Mouse (Mus musculus): Measurements from ENCODE around the gene Lrrk1.

Lrrk1 gene

DNA sequence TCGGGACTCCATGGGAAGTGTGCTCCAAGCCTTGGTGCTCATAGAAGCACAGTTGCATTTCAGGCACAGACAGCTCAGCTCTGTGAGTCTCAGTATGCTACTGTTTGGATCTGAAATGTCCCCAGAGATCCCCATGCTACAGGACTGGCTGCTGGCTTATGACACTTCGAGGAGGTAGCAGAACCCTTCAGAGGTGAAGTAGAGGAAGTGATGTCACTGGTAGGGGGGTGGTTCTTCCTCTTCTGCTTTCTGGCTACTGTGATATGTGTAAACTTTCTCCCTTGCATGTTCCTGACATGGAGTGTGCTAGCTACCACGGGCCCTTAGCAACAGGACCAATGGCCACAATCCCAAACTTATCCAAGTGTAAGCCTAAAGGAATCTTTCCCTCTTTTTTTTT lies 162.3 kb downstream of the Lrrk1 start:
- ATAC-seq (ENCODE audit: low TSS enrichment) = no peak

DNA sequence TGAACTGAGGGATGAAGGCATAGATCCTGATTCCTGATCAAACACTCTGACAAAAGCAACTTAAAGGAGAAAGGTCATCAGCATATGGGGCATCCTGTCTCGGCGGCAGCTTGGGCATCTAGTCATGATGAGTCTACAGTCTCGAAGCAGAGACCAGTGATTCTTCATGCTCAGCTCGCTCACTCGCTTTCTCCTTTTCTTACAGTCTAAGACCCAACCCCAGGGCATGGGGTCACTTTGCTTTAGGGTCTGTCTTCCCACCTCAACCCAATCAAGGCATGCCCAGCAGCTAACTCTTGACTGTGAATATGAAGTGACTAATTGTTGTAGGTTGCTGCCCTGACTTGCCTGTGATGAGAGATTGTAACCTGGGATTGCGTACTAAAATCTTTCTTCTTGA lies 163.6 kb downstream of the Lrrk1 start:
- ATAC-seq (ENCODE audit: low TSS enrichment) = no peak

DNA sequence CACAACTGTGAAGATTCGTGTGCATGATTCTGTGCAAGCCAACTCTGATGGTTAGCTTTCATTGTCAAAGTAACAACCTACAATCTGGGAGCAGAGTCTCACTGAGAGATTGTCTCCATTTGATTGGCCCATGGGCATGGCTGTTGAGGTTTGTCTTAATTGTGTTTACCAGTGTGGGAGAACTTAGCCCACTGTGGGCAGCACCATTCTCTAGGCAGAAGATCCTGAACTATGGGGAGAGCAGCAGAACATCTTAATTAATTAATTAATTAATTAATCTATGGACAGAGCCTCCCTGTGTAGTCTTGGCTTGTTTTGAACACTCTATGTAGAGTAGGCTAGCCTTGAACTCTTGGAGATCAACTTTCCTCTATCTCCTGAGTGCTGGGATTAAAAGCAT lies 164.4 kb downstream of the Lrrk1 start:
- ATAC-seq (ENCODE audit: low TSS enrichment) = no peak

DNA sequence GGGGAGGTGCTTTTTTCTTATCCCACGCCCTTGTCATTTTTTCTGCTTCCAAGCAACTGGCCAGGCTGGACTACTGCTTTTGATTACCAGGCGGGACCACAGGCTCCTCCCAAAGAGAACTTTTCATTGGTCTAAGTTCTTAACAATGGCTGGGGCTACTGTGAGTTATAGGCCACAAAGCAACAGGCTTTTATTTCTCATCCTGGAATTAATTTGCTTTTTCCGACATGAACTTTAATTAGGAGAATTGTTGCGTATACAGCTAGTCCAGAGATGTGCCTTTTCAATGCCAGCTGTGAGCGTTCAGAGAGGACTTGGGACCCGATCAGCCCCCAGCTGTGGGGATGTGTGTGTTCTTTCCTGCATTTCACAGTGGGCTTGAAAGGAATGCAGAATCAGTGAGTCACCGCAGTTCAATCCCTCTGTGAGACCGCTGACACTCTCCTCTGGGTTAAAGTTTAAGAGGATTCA lies 165.5 kb downstream of the Lrrk1 start:
- ATAC-seq (ENCODE audit: low TSS enrichment) = no peak

DNA sequence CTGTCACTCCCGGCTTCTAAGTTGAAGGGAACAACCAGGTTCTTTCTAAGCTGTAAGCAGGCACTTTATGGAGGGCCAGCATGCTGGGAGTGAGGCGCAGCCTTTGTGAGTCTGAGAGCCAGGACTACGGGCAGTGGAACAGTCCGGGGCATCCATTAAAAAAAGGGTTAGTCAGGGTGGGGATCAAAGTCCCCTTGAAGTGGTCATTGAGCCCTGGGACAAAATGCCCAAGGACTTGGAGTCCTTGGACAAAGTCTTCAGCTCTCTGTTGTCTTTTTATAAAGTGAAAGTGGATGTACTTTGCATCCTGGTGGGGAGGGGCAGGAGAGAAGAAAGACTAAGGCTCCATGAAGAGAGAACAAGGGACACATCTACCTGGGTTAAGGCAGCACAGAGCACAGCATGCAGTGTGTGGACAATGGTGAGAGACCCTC lies 168.3 kb downstream of the Lrrk1 start:
- ATAC-seq (ENCODE audit: low TSS enrichment) = no peak

DNA sequence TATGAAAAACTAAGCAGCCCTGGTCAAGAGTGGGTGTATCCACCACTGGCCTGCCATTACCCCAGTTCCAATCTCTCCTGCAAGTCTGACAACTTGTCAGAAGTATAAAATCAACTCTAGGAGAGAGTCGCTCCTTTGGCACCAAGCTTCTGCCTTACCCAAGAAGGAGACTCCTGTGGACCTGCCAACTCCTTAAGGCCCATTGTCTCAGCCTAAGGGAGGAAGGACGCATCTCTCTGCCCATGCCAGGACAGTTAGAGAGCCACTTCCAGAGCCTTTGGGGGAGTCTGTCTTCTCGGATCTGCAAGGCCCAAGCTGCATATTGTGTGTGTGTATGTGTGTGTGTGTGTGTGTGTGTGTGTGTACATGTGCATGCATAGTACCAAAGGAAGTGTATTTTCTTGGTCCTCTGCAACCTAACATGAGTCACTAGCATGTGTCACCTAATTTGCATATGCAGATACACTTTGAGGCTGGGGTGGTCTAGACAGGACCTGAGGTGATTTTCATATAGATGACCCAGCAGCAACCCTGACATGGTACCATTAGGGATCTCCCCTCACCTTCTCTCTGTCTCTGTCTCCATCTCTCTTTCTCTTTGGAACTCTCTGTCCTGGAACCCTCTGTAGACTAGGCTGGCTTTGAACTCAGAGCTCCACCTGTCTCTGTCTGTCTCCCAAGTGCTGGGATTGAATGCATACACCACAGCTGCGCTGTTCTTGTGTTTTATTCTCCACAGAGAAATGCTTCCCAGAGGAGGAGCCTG lies 168.9 kb downstream of the Lrrk1 start:
- ATAC-seq (ENCODE audit: low TSS enrichment) = no peak

DNA sequence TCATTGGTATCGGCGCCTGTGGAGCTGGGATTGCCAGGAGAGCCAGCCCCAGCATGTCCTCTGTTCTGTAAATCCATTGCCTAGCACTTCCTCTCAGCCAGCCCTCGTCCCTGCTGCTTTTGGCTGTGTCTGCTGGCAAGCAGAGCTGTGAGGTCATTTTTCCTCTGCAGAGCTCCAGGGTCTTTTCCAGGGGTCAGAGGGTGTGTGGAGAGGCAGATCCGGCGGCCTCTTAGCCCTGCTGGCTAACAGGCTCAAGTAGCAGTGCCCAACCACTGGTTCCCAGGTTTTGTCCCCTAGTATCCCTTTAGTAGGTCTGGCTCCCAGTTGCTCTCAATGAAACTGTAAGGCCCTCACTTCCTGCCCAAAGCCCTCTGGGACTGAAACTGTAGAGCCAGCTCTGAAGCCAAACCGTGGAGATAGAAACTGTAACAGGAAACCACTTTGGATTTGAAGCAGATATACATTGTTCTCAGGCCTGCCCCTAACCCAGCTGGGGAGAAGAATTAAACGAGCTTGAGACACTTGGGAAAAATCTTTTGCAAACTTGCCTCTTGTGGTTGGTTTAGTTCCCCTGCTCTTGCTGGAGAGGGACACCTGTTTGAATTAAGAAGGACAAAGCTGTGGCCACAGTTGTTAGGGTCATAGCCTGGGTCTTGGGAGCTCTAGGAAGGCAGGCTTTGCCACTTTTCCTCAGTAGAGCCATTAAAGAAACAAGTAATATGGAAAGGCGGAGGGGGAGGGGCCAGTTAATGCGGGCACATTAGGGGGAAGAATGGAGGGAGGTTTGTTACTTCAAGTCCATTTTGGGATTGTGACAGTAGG lies 169.7 kb downstream of the Lrrk1 start:
- no peak for ATAC-seq (ENCODE audit: low TSS enrichment)

DNA sequence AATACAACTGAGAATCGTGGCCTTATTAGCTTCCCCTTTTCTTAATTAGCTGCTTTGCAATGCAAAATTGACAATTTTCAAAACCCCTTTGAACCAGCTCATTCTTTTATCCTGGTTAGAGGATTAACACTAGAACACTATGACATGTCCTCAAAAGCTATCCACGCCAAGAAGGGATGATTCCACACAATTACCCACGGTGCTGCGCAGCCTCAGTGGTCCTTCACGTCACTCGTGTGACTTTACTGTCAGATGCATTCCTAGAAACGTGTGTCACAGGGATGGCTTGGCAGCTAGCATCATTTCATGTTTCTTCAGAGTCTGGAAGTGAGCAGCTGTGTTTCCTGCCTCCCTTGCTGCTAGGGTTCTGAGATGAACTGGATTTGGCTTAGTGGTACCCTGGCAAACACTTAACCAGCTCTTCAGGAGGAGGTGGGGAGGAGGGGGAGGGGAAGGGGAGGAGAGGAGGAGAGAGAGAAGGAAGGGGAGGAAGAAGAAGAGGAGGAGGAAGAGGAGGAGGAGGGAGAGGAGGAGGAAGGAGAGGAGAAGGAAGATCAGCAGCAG lies 170.5 kb downstream of the Lrrk1 start:
- no peak for ATAC-seq (ENCODE audit: low TSS enrichment)

DNA sequence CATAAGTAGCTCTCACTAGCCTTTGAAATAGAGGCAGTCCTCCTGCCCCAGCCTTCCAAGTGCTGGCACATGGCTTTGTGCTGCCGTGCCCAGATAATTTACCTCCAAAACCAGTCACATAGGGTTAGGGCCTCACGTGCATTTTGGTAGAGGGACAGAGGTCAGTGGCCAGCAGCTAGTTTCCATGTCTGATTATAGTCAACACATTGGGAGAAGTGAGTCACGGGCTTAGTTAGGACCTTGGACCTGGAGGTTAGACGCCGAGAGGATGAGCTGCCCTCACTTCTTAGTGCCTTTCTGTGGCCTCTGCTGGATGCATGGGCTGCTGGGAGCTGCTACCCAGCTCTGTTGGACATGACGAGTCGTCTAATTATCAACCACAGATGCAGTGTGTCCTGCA lies 171.1 kb downstream of the Lrrk1 start:
- ATAC-seq (ENCODE audit: low TSS enrichment) = no peak

DNA sequence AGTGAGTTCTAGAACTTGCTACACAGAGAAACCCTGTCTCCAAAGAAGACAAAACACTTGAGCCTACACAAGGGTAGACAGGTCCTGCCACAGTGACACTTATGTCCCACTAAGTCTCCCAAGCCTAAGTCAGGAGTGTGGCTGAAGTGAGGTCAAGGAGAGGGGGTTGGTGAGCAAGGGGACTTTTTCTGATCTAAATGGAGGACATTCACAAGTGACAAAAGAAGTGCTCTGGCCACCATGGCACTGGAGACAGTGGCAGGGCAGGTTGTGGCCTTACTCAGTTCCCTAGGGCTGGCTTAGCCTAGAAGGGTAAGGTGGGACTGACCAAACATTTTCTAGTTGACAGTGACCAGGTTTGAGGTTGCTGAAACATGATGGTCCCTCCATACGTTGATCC lies 172.2 kb downstream of the Lrrk1 start:
- no peak for ATAC-seq (ENCODE audit: low TSS enrichment)

DNA sequence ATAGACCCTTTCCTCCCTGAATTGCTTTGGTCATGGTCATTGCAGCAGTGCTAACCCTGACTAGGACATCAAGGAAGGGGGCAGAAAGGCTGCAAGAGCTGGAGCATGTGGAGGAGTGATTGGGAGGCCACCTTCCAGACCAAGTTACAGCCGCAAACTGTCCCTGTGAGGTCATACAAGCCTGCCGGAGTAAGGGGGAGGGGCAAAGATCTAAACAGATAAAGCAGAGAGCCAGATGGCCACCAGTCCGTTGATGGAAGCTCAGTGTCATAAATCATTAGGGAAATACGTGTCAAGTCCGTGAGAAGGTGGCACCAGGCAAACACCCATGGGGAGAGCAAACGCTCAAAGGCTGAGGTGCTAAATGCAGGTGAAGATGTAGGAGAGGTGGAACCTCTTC lies 173.7 kb downstream of the Lrrk1 start:
- no peak for ATAC-seq (ENCODE audit: low TSS enrichment)

DNA sequence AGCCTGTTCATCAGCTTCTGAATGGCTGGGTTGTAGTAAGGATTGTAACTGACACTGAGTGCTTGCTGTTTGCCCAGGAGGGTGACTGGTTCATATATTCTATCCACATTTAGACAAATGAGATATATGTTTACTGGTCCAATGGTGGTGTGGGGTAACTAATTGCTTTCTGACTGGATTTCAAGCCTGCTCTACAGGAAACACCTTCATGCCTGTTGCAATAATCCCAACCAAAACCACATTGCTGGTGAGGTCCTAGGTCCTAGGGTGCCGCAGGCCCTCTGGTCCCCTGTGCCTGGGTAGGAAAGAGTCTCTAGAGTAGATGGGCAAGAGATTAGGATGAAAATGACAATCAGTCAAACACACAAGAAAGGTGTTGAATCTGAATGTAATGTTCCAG lies 175.3 kb downstream of the Lrrk1 start:
- ATAC-seq (ENCODE audit: low TSS enrichment) = no peak

DNA sequence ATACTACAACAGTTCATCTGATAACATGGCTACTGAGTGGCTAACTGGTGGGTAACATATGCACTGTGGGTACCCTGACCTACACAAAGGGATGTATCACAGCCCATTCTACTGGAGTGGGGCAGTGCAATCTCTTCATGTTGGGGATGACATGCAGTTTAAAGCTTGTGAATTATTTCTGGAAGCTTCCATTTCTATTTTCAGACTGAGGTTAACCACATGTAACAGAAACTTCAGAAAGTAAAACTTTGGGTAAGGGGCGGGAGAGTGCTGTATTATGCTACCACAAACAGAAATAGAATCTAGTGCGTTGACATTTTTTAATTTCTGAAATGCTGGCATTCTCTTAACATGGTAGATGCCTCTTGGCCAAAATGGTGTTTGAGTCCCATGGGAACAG lies 178.2 kb downstream of the Lrrk1 start:
- no peak for ATAC-seq (ENCODE audit: low TSS enrichment)

DNA sequence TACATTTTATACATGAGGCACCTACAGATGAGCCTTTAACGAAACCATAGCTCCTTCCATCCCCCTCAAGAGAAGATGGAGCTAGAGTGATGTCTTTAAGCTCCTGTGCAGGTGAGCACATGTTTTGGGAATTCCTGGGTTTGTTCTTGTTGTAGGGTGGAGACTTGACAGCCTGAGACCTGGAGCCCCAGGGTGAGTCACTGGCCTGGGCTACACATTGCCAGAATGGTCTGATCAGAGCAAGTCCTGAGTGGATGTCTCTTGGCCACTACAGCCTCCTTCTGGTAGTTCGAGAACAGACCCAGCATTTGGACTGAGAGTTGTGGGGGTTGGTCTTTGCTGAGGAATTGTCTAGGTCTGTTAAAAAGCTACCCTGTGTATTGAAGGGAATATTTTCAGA lies 186.5 kb downstream of the Lrrk1 start:
- ATAC-seq (ENCODE audit: low TSS enrichment) = no peak

DNA sequence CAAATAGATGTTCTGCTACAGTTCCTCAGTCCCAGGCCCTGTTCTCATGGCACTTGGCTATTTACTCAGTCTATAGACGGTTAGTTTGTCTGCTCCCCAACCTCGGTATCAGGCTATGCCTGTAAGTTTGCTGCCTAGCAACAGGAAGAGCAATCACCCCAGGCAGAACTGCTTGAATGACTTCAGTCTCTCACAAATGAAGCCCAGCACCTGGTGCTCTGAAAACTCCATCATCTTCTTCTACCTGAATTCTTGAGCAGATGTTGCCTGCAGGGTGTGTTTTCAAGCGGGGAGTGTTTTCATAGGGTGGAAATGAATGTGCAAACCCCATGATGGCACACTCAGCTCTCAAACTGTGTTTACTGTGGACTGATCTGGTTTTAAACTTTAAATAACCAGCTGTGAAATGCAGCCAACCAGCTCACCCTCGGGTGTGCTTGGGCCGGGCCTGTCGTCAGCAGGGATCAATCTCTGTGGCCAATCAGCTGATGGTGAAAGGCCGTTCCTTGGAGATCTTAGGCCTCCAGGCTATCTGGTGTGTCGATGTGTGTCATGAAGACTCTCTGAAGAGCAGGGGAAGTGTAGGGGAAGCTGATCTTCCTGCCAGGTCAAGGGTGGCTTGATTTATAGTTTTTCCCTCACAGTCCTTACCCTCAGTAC lies 187.2 kb downstream of the Lrrk1 start:
- ATAC-seq (ENCODE audit: low TSS enrichment) = no peak

DNA sequence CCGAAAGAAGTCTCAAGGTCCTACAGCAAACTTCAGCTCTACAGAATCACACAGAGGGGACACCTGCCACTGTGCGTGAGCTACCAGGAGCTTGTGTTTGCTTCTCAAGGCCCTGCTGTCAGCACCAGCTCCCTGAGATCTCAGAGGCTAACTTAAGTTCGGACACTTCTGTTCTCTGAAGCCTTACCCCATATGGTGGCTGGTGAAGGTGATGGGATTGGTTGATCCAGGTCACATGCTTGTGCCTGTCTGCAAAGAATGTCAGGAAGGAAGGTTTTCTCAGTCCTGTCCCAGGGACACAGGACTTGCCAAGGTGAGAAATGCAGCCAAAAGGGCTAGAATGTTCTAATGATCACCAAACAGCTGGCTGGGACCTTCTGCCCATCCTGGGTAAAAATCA lies 187.8 kb downstream of the Lrrk1 start:
- ATAC-seq (ENCODE audit: low TSS enrichment) = no peak

DNA sequence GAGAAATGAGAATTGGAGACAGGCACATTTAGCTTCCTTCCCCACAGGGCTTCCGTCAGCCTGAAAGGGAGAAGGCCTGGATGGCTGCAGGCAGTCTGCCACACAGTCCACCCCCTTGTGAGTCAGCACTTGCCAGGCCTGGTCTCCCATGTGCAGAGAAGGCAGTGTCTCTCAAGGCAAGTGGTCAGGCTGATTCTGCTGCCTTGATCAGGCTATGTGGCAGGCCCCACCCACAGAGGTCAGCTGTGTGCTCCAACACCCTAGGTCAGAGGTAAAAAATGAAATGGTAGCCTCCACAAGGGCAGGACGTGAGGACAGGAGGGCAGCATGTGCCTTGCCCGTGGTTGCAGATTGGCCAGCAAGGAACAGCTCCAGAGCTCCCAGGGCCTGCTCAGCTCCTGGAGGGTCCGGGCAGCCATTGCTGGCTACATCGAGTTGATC lies 188.7 kb downstream of the Lrrk1 start:
- ATAC-seq (ENCODE audit: low TSS enrichment) = peak; percentile 91

DNA sequence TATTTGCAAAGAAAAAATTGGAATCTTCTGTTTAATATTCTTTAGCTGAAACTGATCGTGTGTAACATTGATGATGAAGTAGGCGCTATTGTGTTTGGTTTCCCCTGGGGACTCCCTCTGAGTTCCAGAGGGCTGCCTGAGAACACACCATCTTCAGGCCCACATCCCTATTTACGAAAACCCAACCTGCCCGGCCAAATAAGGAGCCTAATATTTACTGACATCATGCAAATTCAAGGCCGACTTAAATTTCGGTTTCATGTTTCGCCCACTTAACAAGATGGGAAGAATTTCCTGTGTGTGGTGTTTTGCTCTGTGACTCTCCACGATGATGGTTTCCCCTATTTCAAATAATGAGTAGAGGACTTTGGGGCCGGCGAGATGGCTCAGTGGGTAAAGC lies 189.7 kb downstream of the Lrrk1 start:
- no peak for ATAC-seq (ENCODE audit: low TSS enrichment)

DNA sequence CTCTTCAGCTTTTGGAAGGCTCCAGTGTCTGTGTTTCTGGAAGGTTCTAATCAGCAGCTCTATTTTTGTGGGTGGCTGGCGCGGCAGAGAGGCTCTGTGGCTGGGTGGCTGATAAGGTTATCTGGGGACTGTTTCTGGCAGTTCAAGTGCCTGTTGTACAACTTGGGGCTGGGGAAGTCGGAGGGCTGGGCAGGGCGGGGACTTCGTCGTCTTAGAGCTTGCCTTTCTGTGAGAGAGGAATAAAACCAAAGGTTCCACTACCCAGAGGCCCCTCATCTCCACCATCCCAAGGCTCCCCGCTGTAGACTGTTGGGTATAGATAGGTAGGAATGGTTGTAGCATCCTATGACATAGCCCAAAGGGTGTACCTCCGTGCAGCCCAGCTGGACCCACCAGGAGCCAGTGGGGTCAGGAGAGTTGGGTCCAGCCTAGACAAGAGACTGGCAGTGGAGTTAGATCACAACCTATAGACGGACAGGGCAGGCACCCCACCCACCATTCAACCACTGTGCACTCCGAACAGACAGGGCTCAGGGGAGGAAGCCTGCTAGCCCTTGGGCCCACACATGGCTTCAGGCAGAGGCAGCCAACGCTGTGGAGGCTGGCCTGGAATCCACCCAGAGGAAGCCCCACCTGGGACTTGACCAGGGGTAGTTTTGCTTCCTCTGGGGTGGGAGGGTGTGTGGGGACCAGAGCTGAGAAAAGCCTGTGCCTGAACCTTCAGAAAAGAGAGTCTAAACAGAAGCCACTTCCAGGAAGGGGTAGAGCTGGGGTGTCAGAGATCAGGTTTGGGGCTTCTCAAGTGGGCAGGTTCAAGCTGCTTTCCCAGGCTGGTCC lies 191.3 kb downstream of the Lrrk1 start:
- peak; percentile 22; the same call in 1 of the 2 replicates for ATAC-seq (ENCODE audit: low TSS enrichment)

DNA sequence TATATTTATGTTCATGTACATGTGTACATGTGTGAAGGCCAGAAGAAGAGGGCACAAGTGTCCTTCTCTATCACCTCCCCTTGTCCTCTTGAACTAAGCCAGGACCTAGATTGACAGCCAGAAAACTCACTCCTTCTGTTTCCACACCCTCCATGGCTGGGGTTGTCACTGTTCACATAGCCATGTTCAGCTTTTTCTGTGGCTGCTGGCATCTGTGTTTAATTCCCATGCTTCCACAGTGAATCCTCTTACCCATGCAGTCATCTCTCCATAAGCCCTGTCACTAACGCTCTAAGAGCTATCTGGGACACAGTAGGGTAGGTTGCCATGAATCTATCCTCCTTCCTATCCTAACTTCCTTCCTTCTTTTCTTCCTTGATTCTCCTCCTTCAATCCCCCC lies 192.3 kb downstream of the Lrrk1 start:
- ATAC-seq (ENCODE audit: low TSS enrichment) = no peak

DNA sequence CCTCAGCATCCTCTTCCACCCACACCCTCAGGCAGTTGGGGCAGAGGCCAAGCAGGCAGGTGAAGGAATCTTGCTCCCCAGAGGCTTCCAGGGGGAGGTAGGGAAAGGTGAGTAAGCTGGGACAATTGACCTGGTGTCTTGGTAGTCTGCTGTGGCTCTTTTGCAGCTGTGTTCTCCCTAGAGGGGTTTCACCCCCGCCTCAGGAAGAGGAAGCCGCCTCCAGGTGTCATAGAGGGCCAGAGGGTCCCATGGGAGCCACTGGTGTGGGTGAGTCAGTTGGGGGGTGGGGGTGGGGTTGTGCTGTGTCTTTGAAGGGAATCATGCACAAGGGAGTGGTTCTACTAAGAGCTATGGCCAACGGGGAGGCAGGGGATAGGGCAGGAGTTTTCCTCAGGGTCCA lies 193.6 kb downstream of the Lrrk1 start:
- ATAC-seq (ENCODE audit: low TSS enrichment) = no peak

All from frontal cortex, adult (tissue).